ENCODE assay signal across 8 mouse cellular contexts in the genomic region with DNA sequence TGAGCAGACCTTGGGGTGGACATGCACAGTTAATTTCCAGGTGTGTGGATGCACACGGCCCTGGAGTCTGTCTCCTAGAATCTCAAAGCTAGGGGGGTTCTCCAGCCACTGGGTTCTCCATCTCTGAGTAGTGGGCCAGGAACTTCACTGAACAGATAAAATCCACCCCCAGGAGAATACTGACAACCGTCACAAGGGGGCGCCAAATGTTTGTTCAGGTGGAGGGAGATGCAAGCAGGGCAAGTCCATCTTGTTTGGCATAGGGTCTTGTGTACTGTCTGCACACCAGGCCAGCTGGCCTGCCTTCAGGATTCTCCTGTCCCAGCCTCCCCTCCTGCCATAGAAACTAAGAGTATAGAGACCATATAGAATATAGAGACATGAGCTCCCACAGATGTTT. TPM values are rescaled to one million over a fixed set of nuclear protein-coding genes. Genes with fewer than 3 reads are reported as not detected.
DNase-seq lines count a peak whose midpoint lies in the region; ATAC-seq lines count a peak whose summit lies in the region.

No protein-coding gene starts in this region.

- no peak overlapping the region for H3K9ac ChIP-seq in heart, embryonic 11.5 days (ENCODE audit: low read depth, low read length)

- peaks cover 11% of the 10 kb centered on the region for H3K27me3 ChIP-seq in heart, embryonic 11.5 days (ENCODE audit: control insufficient read depth, insufficient read depth, low read length)

- H3K27ac ChIP-seq in heart, embryonic 11.5 days (ENCODE audit: low read depth, low read length), result no peak overlapping the region

- H3K4me3 ChIP-seq in heart, embryonic 11.5 days (ENCODE audit: low read depth, low read length), result no peak overlapping the region

- DNase-seq in heart, adult 8-10 months (ENCODE audit: low spot score), result peak; percentile 50
- DNase-seq in 416B (ENCODE audit: low read depth) (peak; percentile 71), MN1 (ENCODE audit: low spot score) (peak; percentile 44)
- peak; percentile 80 for DNase-seq in embryo, embryonic 10.5 days (ENCODE audit: low spot score)
- DNase-seq in left cerebral cortex, postnatal 36 days (ENCODE audit: low spot score in 2 of 2), result peak; percentile 31 to 39
- peak; percentile 51 for DNase-seq in ovary, postnatal 14 days (ENCODE audit: low spot score)

- no peak for ATAC-seq in heart, embryonic 11.5 days (replicated peaks; ENCODE audit: insufficient number of reproducible peaks, low FRiP score, low TSS enrichment)
- no peak for ATAC-seq in erythroid progenitor cell, adult 5-6 weeks (replicated peaks; ENCODE audit: low FRiP score, poor library complexity, severe bottlenecking)

- no peaks in the 10 kb centered on the region for H3K9me3 ChIP-seq in heart, embryonic 11.5 days (replicated peaks; ENCODE audit: control insufficient read depth, low read length)

- intact Hi-C loops in left cerebral cortex, postnatal 36 days (cut with DNase I), result no loop called here

- no peaks in the 10 kb centered on the region for H3K4me1 ChIP-seq in heart, embryonic 11.5 days (ENCODE audit: control insufficient read depth, insufficient read depth, low read length)

- H3K36me3 ChIP-seq in heart, embryonic 11.5 days (ENCODE audit: control insufficient read depth, insufficient read depth, low read length), result no peaks in the 10 kb centered on the region

- no peak overlapping the region for H3K4me2 ChIP-seq in heart, embryonic 11.5 days

- 21% methylated on average over 3 of the region's 3 CpGs for WGBS in heart, embryonic 11.5 days (ENCODE audit: insufficient replicate concordance)

RNA-seq across cellular contexts. Expression of gene Trpv4, which starts 32.6 kb away (rescaled TPM):
- 1 to 10 TPM; 3.2 to 6.5 (median 4.9) TPM for total RNA-seq in heart, adult 8-10 months (2022)
- 0.87 and 0.97 TPM in 2 replicates for polyA plus RNA-seq in heart, embryonic 11.5 days (2014; fragmentation: Nextera tagmentation; extraction: Ambion mirVana)
- total RNA-seq in left cerebral cortex, postnatal 36 days (2021), result 1 to 10 TPM; 1.5 to 2.6 TPM
- not detected in 2 replicates for total RNA-seq in erythroid progenitor cell, adult 5-6 weeks (2015; ENCODE audit: low replicate concordance)
- 1.5 TPM in 1 of 2 replicates, not detected in the other for total RNA-seq in erythroid progenitor cell, adult 5-6 weeks (2017; ENCODE audit: low replicate concordance)

RNA-seq across cellular contexts. Expression of gene Fam222a, which starts 57.8 kb away (rescaled TPM):
- 1 to 10 TPM; 1.2 to 2.4 (median 1.7) TPM for total RNA-seq in heart, adult 8-10 months (2022)
- polyA plus RNA-seq in heart, embryonic 11.5 days (2014; fragmentation: Nextera tagmentation; extraction: Ambion mirVana), result 0.55 and 0.79 TPM in 2 replicates
- total RNA-seq in left cerebral cortex, postnatal 36 days (2021), result 10 to 100 TPM in 1 of 2 experiments, 1 to 10 TPM in 1; 10.0 to 12.6 TPM
- 2.9 TPM in 1 of 2 replicates, not detected in the other for total RNA-seq in erythroid progenitor cell, adult 5-6 weeks (2015; ENCODE audit: low replicate concordance)
- total RNA-seq in erythroid progenitor cell, adult 5-6 weeks (2017; ENCODE audit: low replicate concordance), result 0.39 TPM in 1 of 2 replicates, not detected in the other
